Mouse (Mus musculus) monocyte, adult 5-6 weeks (primary cell): ENCODE measurements around the gene Ikzf5. TPM values are rescaled to one million over a fixed set of nuclear protein-coding genes. Genes with fewer than 3 reads are reported as not detected.
"Not testable (repeated sequence)": the region's sequence is repeated elsewhere in the genome, so short reads cannot be mapped to it uniquely, and the experiment has no call there.

Source experiments
- ATAC-seq: fragments of 153-309, 156-312 bp; replicated peaks from 2 replicates; pipeline ENCODE4 v1.8.0; 2017; ENCODE audit warnings: mild to moderate bottlenecking; ENCODE audit not compliant: low TSS enrichment, insufficient number of reproducible peaks, severe bottlenecking, poor library complexity, low FRiP score
- total RNA-seq: library from RNA; stranded (forward); fragments of 200-1000, 200-491, 200-594 nt; gene quantifications from 3 replicates; pipeline ENCODE4 v1.2.3, GENCODE M21; 2017

The Ikzf5 gene
- total RNA-seq = 28.0 to 29.4 TPM (median 29.1 TPM) in 3 replicates

DNA sequence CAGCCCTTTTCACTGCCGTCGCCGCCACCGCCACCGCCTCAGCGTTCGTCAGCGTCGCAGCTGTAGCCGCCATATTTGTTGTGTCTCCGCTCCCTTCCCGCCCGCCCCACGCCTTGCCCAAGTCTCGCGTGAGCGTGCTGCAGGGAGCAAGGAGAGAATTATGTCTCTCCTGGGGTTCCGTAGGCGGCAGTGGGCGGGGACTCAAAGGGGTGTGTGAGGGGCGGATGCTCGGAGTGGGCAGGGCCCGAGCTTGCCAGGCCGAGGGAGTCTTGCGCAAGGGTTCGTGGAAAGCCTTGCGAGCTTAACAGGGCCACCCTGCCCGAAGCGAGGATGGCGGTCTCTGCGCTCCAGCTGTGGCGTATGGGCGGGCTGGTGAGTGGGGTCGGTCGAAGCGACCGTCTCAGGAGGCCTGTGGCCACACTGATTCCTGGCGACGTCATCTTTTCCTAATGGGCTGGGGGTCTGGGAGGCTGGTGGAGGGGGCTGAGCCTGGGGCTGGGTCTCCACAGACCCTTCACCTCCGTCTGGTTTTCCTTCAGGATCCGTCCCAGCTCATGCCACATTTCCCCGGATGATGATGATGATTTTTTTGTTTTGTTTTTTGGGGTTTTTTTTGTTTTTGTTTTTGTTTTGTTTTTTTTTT lies at the start of gene Ikzf5, which contains the start of gene Acadsb:
Gene Ikzf5 (minus strand): TSS at position 106 of the 643 bp plus-strand sequence.
Gene Acadsb (plus strand): TSS at position 186 of the 643 bp plus-strand sequence.
- peak; percentile 99 for ATAC-seq

DNA sequence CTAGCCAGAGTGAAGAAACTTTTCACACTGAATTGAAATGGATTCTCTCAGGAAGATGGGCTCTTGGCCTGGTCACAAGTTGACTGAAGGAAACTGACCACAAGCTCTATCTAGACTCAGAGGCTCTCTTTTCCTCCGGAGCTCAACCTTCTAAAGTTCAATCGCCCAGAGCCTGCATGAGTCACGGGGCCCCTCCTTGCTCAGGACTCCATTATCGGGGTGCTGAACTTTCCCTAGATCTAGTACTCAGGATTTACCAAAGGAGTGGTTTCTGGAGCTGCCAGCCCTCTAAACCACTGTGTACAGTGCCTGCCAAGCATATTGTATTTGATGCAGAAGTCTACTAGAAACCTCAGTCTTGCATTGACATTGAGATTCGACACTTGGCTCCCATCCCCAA lies 46.4 kb upstream of the Ikzf5 start:
- no peak for ATAC-seq

DNA sequence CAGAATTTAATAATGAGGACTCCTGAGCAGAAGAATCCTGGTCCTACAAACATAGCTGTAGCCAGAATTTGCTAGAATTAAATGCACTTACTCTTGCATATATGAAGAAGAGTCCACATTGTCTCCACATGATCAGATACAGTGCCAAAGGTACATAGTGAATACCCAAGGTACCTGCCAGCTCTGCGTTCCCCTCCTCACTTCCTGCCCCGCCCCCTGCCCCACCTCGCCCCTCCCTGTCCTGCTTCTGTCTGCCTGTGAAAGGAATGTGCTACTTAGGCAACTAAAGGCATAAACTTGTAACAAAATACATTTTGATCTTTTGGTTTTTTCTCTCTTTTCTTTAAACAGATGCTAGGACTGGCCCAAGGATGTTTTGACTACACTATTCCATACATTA lies 26.7 kb upstream of the Ikzf5 start:
- ATAC-seq = no peak

DNA sequence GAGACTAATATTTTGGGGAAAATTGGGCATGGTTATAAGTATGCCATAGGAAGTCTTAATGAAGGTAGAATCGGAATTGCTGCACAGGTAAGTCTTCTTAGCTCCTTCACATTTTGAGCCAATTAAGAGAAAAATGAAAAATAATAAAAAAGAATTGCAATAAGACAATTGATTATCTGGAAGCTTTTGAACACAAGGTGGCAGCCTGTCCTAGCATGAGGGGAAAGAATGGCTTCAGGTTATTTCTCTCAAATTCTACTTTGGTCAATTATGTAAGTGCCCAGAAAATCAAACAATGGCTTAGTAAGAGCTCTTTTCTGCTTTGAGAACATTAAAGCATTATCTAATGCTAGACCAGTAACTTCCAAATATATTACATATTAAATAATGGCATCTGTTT lies 24.0 kb upstream of the Ikzf5 start:
- ATAC-seq = no peak

DNA sequence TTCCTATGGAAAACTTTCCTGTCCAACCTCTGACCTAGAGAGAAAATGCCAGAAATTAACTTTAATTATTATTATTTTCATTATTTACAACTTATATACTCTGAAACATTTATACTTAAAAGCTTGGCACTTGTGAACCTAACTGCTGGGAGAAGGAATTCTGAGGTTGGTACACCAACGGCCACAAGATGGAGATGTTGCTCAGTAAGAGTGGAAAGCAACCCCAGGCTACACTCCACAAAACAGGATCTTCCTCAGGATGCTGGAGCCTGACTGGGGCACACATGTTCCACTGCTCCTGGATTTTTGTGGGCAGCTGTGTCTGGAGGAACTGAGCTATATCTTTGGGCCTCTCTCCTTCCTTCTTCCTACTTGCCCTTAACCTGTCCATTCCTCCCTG lies 21.9 kb upstream of the Ikzf5 start:
- ATAC-seq = no peak

DNA sequence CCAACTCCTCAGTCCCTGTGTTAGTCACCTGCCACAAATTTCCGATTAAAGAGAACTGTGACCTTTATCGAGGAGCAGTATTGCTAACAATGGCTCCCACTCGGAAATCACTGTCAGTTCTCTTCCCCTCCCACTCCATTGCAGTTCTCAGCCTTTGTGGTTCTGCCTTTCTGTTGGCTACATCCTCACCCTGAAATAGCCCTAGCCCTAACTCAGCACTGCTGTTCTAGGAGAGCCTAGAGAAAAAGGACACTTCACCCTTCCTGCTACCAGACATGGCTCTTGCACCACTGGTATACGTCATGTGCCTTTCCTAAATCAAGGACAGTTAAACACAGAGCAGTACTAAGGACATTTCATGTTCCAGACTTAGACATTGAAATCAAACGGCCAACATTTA lies 17.0 kb upstream of the Ikzf5 start:
- ATAC-seq = no peak

DNA sequence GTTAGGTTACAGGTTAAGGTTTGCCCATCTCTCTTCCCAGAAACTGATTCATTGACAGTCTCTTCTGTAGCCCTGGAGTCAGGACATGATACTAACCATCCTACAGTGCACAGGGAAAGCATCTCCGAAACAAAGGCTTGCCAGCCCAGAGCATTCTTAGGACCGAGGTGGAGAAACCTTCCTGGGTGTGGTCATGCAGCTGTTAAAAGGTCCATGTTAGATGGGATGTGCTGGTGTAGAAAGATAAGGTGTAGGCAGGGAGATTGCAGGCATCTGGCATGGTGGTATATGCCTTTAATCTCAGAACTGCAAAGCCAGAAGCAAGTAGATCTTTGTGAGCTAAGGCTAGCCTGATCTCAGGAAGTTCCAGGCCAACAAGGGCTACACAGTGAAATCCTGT lies 14.6 kb upstream of the Ikzf5 start:
- ATAC-seq = no peak

DNA sequence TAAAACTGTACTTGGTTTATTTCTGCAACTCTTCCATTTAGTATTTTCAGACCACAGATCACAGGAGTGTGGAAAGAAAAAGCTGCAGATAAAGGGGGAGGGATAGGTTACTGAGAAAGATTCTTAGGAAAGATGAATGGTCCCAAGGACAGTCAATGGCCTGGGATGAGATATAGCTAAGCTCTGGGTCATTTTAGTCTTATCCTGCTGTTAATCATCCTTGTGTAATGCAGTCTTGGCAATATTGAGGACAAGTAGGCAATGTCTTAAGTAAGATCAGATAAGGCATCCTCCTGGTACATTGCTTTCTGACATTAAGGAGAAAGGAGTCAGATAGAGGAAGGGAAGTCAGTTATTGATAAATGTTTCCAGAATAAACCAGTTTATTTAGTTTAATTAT lies 7.3 kb upstream of the Ikzf5 start:
- no peak for ATAC-seq

DNA sequence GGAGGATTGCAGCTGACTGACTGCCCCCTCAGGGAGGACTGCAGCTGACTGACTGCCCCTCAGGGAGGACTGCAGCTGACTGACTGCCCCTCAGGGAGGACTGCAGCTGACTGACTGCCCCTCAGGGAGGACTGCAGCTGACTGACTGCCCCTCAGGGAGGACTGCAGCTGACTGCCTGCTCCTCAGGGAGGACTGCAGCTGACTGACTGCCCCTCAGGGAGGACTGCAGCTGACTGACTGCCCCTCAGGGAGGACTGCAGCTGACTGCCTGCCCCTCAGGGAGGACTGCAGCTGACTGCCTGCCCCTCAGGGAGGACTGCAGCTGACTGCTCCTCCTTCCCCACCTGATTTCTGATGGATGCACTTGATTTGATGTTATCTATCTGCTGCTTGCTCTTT lies 6.4 kb upstream of the Ikzf5 start:
- ATAC-seq = not testable (repeated sequence)

DNA sequence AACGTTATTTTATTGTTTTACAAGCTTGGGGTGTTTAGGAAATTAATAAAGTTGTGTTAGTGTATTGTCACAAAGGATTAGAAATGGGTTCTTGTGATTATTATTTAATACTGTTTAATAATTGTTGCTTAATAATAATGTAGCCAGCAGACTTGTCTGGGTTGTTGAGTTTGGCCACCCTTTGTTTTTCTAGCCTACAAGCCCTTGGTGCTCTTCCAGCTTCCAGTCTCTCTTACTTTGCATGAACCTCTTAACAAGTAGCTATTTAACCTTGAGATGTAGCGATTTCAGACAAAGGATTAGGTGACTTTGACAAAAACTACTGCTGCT lies 1.6 kb upstream of the Ikzf5 start:
- ATAC-seq = no peak

DNA sequence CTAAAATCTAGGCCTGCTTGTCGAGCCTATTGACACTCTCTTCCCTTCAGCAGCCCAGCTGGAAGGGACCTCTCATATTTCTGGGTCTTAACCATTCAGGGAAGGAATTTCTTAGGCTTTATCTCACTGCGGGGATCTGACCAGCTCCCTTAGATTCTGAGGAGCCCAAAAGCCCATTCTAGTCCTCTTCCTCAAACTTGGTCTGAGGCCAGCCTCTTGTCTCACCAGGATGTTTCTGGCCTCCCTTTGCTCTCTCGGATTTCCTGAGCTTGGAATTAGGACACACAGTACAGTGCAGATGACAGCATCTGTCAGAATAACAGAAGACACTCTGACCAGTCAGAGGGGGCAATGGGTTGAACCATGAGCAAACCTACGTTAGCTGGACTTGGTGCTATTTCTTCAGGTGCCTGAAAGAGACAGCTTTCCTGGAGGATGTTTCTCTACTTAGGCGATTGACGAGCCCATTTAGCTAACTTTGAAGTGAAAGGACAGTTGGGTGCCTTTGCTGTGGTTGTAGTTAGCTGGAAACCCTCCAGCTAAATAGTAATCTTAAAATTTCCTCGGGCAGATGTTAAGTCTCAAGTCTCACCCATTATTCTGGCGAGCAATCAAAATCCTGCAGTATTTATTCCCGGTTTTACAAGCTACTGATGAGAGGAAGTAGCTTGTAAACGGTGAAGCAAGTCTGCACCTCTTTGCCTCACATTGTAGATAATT lies 1.1 kb upstream of the Ikzf5 start:
- no peak for ATAC-seq

DNA sequence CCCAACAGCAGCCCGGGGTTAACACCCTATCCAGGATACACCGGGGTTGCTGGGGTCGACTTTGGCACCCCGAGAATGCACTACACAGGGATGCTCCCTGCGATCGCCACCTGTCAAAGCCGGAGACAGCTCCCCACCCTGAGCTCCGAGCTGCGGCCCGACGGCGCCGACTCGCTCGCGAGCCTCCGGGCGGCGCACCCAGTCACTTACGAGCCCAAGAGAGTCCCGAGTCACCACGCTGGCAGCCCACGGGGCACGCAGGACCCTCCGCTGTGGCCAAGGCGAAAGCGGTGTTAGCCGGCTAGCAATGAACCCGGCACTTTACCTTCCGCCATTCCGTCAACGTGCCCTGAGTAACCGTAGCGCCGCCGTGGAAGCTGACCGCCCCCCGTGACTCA lies 334 bp downstream of the Ikzf5 start:
- ATAC-seq = peak; percentile 25; the same call in 1 of the 2 replicates

DNA sequence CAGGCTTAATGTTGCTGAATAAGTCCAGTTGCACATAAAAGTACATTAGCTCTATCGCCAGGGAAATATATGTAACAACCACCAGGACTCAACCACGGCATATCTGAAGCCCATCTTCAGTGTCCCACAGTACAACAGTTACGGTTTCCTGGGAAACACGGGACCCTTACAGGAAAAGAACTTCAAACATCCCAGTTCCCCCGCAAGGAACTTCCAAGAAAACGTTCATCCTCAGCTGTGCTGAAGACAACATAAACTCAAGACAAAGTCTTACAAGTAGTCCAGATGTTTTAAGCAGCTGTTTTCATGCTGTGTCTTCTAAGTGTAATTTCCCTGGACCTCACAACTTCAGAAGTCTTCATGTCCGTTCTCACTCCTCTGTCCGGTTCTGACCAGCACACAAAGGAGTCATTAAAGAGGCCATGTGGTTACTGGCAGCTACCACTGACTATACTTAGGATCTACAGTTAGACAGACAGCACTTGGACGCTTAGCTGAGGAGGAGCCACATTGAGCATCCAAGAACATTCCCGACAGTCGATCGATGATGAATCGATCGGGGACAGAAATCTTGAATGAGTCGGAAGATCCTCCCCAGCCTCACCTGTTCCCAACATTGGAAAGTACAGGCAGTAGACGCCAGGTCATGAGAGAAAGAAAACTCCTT lies 867 bp downstream of the Ikzf5 start:
- ATAC-seq = no peak

DNA sequence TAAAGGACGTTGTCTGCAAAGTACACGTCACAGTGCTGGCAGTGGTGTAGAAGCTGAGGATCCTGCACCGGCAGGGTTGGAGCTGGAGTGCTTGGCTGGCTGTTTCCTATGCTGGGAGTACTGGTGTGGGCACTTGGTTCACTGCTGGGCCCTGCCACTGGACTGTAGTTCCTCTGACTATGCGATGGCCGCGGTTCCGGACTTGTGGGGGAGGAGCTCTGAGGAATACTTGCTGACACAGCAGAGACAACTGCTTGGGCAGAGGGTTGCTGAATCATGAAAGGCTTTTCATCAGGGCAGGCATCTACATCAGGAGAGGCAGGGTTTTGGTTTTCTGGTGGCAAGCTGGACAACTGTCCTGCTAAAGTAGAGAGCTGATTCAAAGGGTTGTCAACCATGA lies 18.6 kb downstream of the Ikzf5 start:
- not testable (repeated sequence) for ATAC-seq

DNA sequence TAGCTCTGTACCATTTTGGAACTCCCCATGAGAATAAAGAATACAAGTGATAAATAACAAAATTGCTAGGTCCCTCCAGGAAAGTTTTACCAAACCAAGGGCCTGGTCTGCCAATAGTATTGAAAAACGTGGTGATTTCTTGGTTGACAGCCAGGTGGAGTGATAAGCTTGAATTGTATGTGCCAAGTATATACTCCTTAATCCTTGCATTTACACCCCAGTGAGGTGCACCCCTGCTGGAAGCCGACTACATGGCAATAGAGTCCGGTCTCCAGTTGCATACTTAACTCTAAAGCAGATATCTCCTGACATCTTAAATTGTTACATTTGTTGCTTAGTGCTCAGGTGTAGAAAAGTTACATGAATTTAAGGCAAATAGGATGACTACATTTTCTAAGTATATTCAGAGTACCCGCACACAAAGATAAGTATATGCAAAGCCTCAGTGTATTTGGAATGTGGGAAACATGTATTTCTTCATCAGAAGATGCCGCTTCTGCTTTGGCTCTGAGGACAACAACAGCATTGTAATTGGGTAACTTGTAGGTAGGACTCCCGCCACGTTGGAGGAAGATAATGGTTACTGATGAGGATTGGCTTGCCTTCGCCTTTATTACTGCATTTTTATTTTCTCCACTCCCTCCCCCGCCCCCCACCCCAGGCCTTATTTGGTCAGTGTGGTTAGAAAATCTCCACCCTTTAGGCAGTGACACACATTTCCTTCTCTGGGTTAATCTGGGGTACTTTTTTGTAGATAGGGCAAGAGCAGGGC lies 38.3 kb downstream of the Ikzf5 start:
- ATAC-seq = no peak

DNA sequence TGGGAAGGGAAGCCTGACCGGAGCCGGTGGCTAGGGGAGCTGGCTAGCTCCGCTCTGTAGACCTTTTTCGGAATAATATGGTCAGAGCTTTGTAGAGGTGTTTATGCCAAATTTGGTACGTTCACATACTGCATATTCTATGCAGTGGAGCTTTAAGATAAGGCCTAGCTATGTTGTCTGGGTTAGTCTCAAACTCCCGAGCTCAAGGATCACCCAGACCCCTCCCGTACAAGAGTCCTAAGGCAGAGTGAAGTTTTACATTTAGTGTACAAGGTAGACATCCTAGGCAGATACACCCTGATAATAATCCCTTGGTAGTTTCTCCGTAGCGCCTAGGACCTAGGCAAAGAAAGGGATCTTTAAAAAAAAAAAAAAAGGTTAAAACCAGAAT lies 38.9 kb downstream of the Ikzf5 start:
- ATAC-seq = no peak

DNA sequence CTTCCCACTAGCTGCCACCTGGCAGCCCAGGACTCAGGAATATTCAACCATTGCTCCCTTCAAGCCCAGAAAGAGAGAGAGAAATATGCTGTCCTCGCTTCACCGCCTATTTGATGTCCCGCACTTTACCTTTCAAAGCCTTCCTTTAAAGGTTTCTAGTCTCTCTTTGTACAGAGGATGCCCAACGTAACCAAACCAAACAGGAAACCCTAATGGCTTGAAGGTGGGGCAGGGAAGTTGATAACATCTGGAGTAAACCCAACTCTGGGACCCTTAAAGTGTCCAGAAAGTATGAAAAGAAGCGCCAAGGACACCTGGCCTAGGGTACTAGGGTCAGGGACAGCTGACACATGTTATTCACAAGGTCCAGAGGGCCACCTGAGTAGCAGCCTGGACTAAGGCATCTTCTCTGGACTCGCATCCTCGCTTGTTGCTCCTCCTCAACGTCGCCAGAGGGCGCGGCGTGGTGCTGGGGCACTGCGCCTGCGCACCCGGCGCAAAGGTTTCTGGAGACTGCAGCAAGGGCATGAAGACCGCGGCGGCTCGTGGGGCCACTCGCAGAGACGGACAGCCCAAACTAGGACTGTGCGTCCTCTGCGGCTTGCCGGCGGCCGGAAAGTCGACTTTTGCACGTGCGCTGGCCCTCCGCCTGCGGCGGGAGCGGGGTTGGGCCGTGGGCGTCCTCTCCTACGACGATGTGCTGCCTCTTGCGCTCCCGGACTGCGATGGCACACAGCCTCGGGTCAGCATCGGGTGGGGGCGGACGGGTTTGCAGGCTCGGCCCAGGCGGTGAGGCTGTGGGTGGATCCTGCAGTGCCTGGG lies 39.5 kb downstream of the Ikzf5 start, which contains the start of gene Pstk:
Gene Pstk (plus strand): TSS at position 494 of the 822 bp plus-strand sequence.
- ATAC-seq = peak; percentile 95

DNA sequence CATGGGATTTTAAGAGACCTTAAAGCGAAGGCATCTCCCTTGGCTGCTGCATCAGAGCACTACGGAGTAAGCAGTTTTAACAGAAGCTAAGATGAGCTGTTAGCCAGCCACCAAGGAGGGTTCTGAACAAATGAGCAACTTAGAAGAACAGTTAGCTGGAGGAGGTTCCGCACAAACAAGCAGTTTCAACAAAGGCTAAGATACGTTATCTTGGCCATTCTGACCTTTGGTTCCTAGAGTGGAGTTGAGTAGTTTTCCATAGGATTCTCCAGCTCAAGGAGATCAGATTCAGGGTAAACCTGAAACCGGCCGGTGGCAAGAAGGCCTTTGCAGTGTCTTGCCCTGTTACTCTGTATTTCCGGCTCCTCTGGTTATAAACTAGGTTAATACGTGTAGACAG lies 46.2 kb downstream of the Ikzf5 start:
- no peak for ATAC-seq
